Mouse (Mus musculus) lung, embryonic 14.5 days (tissue): ENCODE measurements around the gene Prkaca. TPM values are rescaled to one million over a fixed set of nuclear protein-coding genes. Genes with fewer than 3 reads are reported as not detected.

ENCODE experiments used
- ATAC-seq: fragments of 200-750 bp; cut with Nextera tagmentation; 2 replicates; pipeline ENCODE4 v1.8.0; 2017; ENCODE audit warnings: mild to moderate bottlenecking, moderate TSS enrichment, moderate library complexity; ENCODE audit not compliant: insufficient read depth
- DNase-seq: peaks from one replicate; pipeline ENCODE4 v3.0.0-alpha.2; 2015
- H3K27ac ChIP-seq: fragments of 300-500 bp; sonication (generic); 2 replicates; pipeline ENCODE4 v1.5.1; 2014; ENCODE audit warnings: low read depth, mild to moderate bottlenecking, moderate library complexity
- H3K27me3 ChIP-seq: fragments of 300-500 bp; sonication (generic); 2 replicates; pipeline ENCODE4 v1.6.1; 2014; ENCODE audit warnings: low read length, control low read depth; ENCODE audit not compliant: insufficient read depth
- H3K36me3 ChIP-seq: fragments of 300-500 bp; sonication (generic); 2 replicates; pipeline ENCODE4 v1.6.1; 2014; ENCODE audit warnings: control low read depth; ENCODE audit not compliant: insufficient read depth
- H3K4me1 ChIP-seq: fragments of 300-500 bp; sonication (generic); 2 replicates; pipeline ENCODE4 v1.6.1; 2014; ENCODE audit warnings: antibody characterized with exemption, control low read depth; ENCODE audit not compliant: insufficient read depth
- H3K4me2 ChIP-seq: fragments of 300-500 bp; sonication (generic); 2 replicates; pipeline ENCODE4 v1.6.1; 2014; ENCODE audit warnings: mild to moderate bottlenecking
- H3K4me3 ChIP-seq: fragments of 300-500 bp; sonication (generic); 2 replicates; pipeline ENCODE4 v1.5.1; 2014; ENCODE audit warnings: low read depth, low read length
- H3K9ac ChIP-seq: fragments of 300-500 bp; sonication (generic); 2 replicates; pipeline ENCODE4 v1.6.1; 2014
- H3K9me3 ChIP-seq: fragments of 300-500 bp; sonication (generic); 2 replicates; pipeline ENCODE4 v1.6.1; 2016; ENCODE audit warnings: low read depth, low read length, control low read depth
- CTCF ChIP-seq: IDR thresholded peaks from 2 replicates; pipeline ENCODE4 v1.5.1; 2016; ENCODE audit warnings: antibody characterized with exemption, low read depth
- WGBS: fragments of 180-500 bp; shearing (Covaris S2); extraction: QIAGEN DNeasy Blood & Tissue Kit; methylation state at CpG from one replicate; pipeline ENCODE4 v1.1.7; 2014; 5-methylcytosine and 5-hydroxymethylcytosine counted together
- polyA plus RNA-seq: library from polyadenylated mRNA; unstranded; fragments of >200 nt; fragmentation: Nextera tagmentation; extraction: Ambion mirVana; gene quantifications from 2 replicates; pipeline ENCODE4 v1.2.1, GENCODE M21; 2014

Prkaca gene
- 121 and 136 TPM in 2 replicates for polyA plus RNA-seq

DNA sequence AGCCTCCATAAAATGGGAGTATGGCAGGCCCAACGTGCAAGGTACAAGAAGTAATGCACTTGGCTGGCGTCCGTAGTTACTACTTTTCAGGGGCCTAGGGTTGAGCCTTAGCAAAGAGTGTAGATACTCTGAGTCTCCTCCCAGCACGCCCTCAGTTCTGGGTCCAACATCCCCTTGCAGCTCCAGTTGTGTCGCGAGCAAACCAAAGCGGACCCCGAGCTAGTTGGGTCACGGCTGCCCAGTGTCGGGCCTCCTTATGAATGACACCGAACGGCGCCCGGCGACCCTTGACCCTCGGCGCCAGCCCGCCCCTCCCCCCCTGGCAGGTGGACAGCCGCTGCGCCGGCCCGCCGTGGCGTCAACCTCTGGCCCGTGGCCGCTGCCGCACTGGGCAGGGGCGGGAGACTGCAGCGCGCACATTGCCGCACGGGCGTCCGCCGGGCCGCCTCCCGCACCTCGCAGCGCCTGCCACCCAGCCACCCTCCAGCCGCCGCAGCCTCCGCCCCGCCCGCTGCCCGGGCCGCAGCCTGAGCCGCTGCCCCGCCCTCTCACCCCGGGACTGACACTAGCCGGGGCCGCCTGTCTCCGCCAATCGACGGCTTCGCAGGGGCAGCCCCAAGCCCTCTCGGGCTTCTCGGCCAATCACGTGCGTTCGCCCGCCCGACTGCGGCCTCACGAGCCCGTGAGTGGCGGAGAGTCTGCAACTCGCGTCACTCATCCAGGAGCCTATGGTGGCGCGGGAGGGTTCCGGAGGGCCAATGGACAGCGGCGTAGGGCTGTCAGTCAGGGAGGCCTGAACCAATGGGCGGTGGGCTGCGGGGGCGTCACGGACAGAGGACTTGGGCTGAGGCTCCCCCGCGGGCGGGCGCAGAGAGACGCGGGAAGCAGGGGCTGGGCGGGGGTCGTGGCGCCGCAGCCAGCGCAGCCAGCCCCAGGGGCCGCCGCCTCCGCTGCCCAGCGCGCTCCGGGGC lies at the start of gene Prkaca:
Prkaca (plus strand) TSS at position 844 of the 971 bp plus-strand sequence.
- Histone ChIP-seq H3K9me3 (no peaks in the 10 kb centered on the region), H3K36me3 (peaks cover 25% of the 10 kb centered on the region), H3K4me1 (peaks cover 4% of the 10 kb centered on the region; the same call in 1 of the 2 replicates), H3K4me3 (peak within 1 kb of the TSS; percentile 97), H3K4me2 (peak within 1 kb of the TSS; percentile 88), H3K9ac (peak within 1 kb of the TSS; percentile 84), H3K27me3 (no peaks in the 10 kb centered on the region), H3K27ac (peak within 1 kb of the TSS; percentile 60; the same call in 1 of the 2 replicates)
- ATAC-seq (peak; percentile 100), DNase-seq (peak; percentile 99)
- WGBS = under 1% methylated on average over 81 of the region's 94 CpGs
- TF ChIP-seq CTCF = no peak

DNA sequence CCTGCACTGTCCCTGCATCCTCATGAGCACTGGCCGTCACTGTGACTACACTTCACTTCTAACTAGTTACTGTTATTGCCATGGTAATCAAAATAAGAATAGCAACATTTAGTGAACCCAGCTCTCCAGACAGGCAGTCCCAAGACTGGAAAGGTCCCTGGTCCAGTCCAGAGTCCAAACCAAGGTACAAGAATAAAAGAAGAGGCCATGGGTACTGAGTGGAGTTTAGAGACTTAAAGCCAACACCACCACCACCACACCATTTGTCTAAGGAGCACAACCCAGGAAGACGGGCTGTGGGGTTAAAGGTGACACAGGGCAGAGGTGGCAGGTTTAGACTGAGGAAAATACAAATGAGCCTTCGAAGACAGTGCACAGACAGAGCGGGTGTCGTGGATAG lies 48.2 kb upstream of the Prkaca start:
- Histone ChIP-seq H3K27me3 (no peaks in the 10 kb centered on the region), H3K4me2 (no peak overlapping the region), H3K36me3 (peaks cover 88% of the 10 kb centered on the region), H3K4me1 (no peaks in the 10 kb centered on the region), H3K9me3 (no peaks in the 10 kb centered on the region), H3K9ac (no peak overlapping the region), H3K27ac (no peak overlapping the region), H3K4me3 (no peak overlapping the region)
- 72% methylated on average over 5 of the region's 5 CpGs for WGBS
- TF ChIP-seq CTCF = no peak
- no peak for ATAC-seq
- DNase-seq = no peak

DNA sequence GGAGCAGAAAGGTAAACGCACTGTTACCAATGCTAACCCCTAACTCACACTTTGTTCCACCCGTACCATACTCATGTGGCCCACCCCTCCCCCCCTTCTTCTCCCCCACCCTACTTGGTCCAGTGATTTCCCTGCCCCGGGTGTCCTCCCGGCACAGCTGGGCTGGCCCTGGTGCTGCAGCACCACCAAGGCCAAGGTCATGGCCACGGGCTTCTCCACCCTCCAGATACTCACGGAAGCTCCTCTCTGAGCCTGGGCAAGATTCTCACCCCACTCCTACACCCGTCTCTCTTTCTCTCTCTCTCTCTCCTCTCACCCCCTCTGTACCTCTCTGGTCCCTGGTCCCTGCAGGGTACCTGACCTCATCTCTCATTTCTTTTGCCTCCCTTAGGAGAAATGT lies 46.5 kb upstream of the Prkaca start:
- no peaks in the 10 kb centered on the region for H3K27me3 ChIP-seq
- no peak overlapping the region for H3K27ac ChIP-seq
- no peaks in the 10 kb centered on the region for H3K4me1 ChIP-seq
- no peak overlapping the region for H3K4me2 ChIP-seq
- no peak for ATAC-seq
- no peak overlapping the region for H3K4me3 ChIP-seq
- no peak for TF ChIP-seq CTCF
- H3K36me3 ChIP-seq = peaks cover 91% of the 10 kb centered on the region
- WGBS = 58% methylated on average over 7 of the region's 7 CpGs
- H3K9ac ChIP-seq = no peak overlapping the region
- DNase-seq = no peak
- no peaks in the 10 kb centered on the region for H3K9me3 ChIP-seq

DNA sequence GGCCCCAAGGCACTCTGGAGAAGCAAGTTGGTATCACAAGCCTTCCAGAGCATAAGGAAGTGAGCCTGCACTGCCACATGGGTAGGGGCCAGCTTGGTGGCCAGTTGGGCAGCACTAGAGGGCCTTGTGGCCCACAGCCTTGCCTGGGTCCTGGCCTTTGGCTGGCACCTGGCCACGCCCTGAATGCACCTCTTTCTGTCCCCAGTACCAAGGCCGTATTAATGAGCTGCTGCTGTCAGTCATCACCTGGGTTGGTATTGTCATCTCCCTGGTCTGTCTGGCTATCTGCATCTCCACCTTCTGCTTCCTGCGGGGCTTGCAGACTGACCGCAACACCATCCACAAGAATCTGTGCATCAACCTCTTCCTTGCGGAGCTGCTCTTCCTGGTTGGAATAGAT lies 38.6 kb upstream of the Prkaca start:
- no peak for TF ChIP-seq CTCF
- H3K9ac ChIP-seq = no peak overlapping the region
- no peaks in the 10 kb centered on the region for H3K27me3 ChIP-seq
- H3K4me2 ChIP-seq = no peak overlapping the region
- ATAC-seq (no peak), DNase-seq (no peak)
- peaks cover 99% of the 10 kb centered on the region for H3K36me3 ChIP-seq
- H3K4me1 ChIP-seq = no peaks in the 10 kb centered on the region
- no peaks in the 10 kb centered on the region for H3K9me3 ChIP-seq
- H3K27ac ChIP-seq = no peak overlapping the region
- no peak overlapping the region for H3K4me3 ChIP-seq
- WGBS = 87% methylated on average over 5 of the region's 5 CpGs

DNA sequence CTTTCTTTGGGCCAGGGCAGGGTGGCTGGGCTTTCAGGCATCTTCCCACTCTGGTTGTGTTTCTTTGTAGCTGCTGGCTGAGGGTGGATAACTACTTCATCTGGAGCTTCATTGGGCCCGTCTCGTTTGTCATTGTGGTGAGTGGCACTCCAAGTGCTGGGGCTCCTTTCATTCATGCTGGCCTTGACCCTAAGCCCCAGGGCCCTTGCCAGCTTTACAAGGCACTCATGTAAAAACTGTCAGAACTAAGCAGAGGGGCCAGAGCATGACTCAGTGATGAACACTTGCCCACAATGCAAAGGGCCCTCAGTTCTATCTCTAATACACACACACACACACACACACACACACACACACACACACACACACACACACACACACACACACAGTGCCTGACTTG lies 37.8 kb upstream of the Prkaca start:
- Histone ChIP-seq H3K4me1 (no peaks in the 10 kb centered on the region), H3K27me3 (no peaks in the 10 kb centered on the region), H3K27ac (no peak overlapping the region), H3K4me3 (no peak overlapping the region), H3K9me3 (no peaks in the 10 kb centered on the region), H3K4me2 (no peak overlapping the region), H3K9ac (no peak overlapping the region), H3K36me3 (peaks cover 99% of the 10 kb centered on the region)
- ATAC-seq (no peak), DNase-seq (no peak)
- no peak for TF ChIP-seq CTCF
- 78% methylated on average over 2 of the region's 2 CpGs for WGBS

DNA sequence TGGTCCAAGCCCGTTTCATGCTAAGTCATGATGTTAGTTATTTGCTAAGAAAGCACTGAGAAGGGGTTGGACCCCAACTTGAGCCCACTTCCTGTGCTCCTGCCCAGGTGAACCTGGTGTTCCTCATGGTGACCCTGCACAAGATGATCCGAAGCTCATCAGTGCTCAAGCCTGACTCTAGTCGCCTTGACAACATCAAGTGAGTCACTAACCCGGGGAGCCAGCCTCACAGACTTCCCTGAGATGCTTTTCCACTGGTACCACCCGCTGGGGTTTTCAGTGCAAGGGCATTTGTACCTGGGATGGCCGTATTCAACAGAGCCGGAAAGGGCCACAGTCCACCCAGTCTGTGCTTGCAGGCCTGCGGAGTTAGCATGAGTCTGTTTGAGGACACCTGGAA lies 37.4 kb upstream of the Prkaca start:
- ATAC-seq (no peak), DNase-seq (no peak)
- 95% methylated on average over 8 of the region's 8 CpGs for WGBS
- Histone ChIP-seq H3K9ac (no peak overlapping the region), H3K36me3 (peaks cover 97% of the 10 kb centered on the region), H3K27ac (no peak overlapping the region), H3K9me3 (no peaks in the 10 kb centered on the region), H3K4me1 (no peaks in the 10 kb centered on the region), H3K4me2 (no peak overlapping the region), H3K4me3 (no peak overlapping the region), H3K27me3 (no peaks in the 10 kb centered on the region)
- no peak for TF ChIP-seq CTCF

DNA sequence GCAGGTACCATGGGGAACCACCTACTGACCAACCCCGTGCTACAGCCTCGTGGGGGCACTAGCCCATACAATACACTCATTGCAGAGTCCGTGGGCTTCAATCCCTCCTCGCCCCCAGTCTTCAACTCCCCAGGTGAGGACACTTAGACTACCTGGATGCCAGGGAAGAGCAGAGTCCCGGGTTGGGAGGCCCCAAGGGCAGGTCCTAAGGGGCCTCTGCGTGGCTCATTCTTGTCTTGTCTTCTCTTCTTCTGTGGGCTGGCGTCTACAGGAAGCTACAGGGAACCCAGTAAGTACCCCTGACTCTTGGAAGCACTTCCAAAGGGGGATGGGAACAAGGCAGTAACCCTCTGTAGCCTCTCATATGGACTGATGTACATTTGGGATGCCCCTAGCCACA lies 35.1 kb upstream of the Prkaca start:
- no peak overlapping the region for H3K9ac ChIP-seq
- no peaks in the 10 kb centered on the region for H3K27me3 ChIP-seq
- DNase-seq (no peak), ATAC-seq (no peak)
- H3K4me3 ChIP-seq = no peak overlapping the region
- WGBS = 91% methylated on average over 7 of the region's 7 CpGs
- H3K4me2 ChIP-seq = no peak overlapping the region
- no peak for TF ChIP-seq CTCF
- H3K27ac ChIP-seq = no peak overlapping the region
- no peaks in the 10 kb centered on the region for H3K4me1 ChIP-seq
- peaks cover 76% of the 10 kb centered on the region for H3K36me3 ChIP-seq
- no peaks in the 10 kb centered on the region for H3K9me3 ChIP-seq
